Mouse (Mus musculus): Measurements from ENCODE around the gene Dand5.

DNA sequence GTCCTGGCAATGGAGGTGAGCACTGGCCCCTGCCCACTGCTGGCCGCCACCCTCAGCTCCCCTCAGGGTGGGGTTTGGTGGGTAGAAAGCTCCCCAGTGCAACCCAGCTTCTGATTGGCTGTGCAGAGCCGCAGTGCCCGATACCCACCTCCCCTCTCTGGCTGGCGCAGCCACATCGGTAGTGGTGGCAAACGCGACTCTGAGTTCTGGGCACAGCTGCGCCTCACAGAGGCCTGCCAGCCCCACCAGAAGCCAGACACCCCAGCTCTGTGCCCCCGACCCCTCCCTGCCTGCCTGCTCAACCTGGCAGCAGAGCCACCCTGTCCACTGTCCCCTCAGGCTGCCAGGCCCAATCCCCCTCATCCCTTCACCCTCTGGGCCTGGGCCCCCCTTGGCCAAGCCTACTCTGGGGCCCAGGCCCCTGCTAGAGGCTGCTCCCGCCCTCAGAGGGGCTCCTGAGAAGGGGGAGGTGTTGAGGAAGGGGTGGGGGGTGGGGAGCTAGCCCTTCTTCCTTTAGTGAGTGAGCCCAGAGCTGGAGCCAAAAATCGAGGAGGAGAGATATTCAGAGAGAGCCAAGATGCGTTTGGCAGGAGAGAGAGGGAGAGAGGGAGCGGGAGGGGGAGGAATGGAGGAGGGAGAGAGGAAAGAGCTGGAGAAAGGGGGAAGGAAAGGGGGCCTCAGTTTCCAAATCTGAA is 28.7 kb downstream of the Dand5 start:
- no peak for TF ChIP-seq POLR2A (IDR thresholded peaks at IDR 0.05; ENCODE audit: control insufficient read depth, extremely low read depth, insufficient read depth, low read length, poor library complexity)
- TF ChIP-seq CTCF (IDR thresholded peaks at IDR 0.05; ENCODE audit: borderline replicate concordance, control insufficient read depth, extremely low read depth, insufficient read depth, low read length, poor library complexity), result no peak
